Mouse (Mus musculus) kidney, postnatal 0 days (tissue): ENCODE measurements at regions not wholly inside any gene's neighbourhood (a gene's known extent, or its start where the extent isn't known, plus 50 kb on each side); places are given as distances from the start of the nearest gene placed in this dataset.
"Not testable (repeated sequence)": the region's sequence is repeated elsewhere in the genome, so short reads cannot be mapped to it uniquely, and the experiment has no call there.

Experiments used
- ATAC-seq: fragments of 200-750 bp; cut with Nextera tagmentation; replicated peaks from 2 replicates; pipeline ENCODE4 v1.8.0; 2017; ENCODE audit warnings: low read depth, moderate number of reproducible peaks, moderate TSS enrichment, moderate library complexity; ENCODE audit not compliant: low FRiP score
- DNase-seq: peaks from one replicate; pipeline ENCODE4 v3.0.0-alpha.2; 2016; ENCODE audit warnings: low spot score
- H3K27ac ChIP-seq: fragments of 300-500 bp; sonication (generic); 2 replicates; pipeline ENCODE4 v1.5.1; 2014; ENCODE audit warnings: mild to moderate bottlenecking
- H3K27me3 ChIP-seq: fragments of 300-500 bp; sonication (generic); 2 replicates; pipeline ENCODE4 v1.6.1; 2014; ENCODE audit warnings: low read length, mixed read lengths; ENCODE audit not compliant: insufficient read depth
- H3K36me3 ChIP-seq: fragments of 300-500 bp; sonication (generic); 2 replicates; pipeline ENCODE4 v1.6.1; 2014; ENCODE audit warnings: low read length, mixed read lengths; ENCODE audit not compliant: insufficient read depth
- H3K4me1 ChIP-seq: fragments of 300-500 bp; sonication (generic); replicated peaks from 2 replicates; pipeline ENCODE4 v1.6.1; 2014; ENCODE audit warnings: antibody characterized with exemption, low read length, mixed read lengths; ENCODE audit not compliant: insufficient read depth
- H3K4me2 ChIP-seq: fragments of 300-500 bp; sonication (generic); 2 replicates; pipeline ENCODE4 v1.6.1; 2014; ENCODE audit warnings: mild to moderate bottlenecking, low read length, moderate library complexity, mixed read lengths
- H3K4me3 ChIP-seq: fragments of 300-500 bp; sonication (generic); replicated peaks from 2 replicates; pipeline ENCODE4 v1.5.1; 2014; ENCODE audit warnings: low read depth, low read length
- H3K9ac ChIP-seq: fragments of 300-500 bp; sonication (generic); 2 replicates; pipeline ENCODE4 v1.6.1; 2014; ENCODE audit warnings: low read depth, low read length
- H3K9me3 ChIP-seq: fragments of 300-500 bp; sonication (generic); replicated peaks from 2 replicates; pipeline ENCODE4 v1.6.1; 2016; ENCODE audit warnings: low read length, inconsistent platforms, mixed read lengths
- CTCF ChIP-seq: IDR thresholded peaks from 2 replicates; pipeline ENCODE4 v1.5.1; 2016; ENCODE audit warnings: antibody characterized with exemption, low read depth, mild to moderate bottlenecking, moderate library complexity
- WGBS: fragments of 180-500 bp; shearing (Covaris S2); extraction: QIAGEN DNeasy Blood & Tissue Kit; methylation state at CpG from one replicate; pipeline ENCODE4 v1.1.7; 2014; 5-methylcytosine and 5-hydroxymethylcytosine counted together

GRCm38 (mm10) chr8:34669146-34669545 lies 557.6 kb upstream of the Gm10131 start:
- WGBS, result 84% methylated on average over 3 of the region's 3 CpGs
- Histone ChIP-seq H3K9ac (no peak overlapping the region), H3K4me1 (peaks cover 9% of the 10 kb centered on the region; the same call in 1 of the 2 replicates), H3K27ac (no peak overlapping the region), H3K4me2 (no peak overlapping the region), H3K36me3 (no peaks in the 10 kb centered on the region), H3K27me3 (no peaks in the 10 kb centered on the region), H3K9me3 (no peaks in the 10 kb centered on the region), H3K4me3 (no peak overlapping the region)
- no peak for TF ChIP-seq CTCF
- peak; percentile 29 for DNase-seq
- ATAC-seq, result no peak

GRCm38 (mm10) chr8:34664429-34664828 lies 552.9 kb upstream of the Gm10131 start:
- Histone ChIP-seq H3K4me2 (no peak overlapping the region), H3K27ac (no peak overlapping the region), H3K9me3 (no peaks in the 10 kb centered on the region), H3K36me3 (no peaks in the 10 kb centered on the region), H3K27me3 (no peaks in the 10 kb centered on the region), H3K9ac (no peak overlapping the region), H3K4me1 (no peaks in the 10 kb centered on the region), H3K4me3 (no peak overlapping the region)
- no peak for TF ChIP-seq CTCF
- DNase-seq, result no peak
- 74% methylated on average over 4 of the region's 4 CpGs for WGBS
- no peak for ATAC-seq

GRCm38 (mm10) chr8:34662532-34662931 lies 551.0 kb upstream of the Gm10131 start:
- H3K27me3 ChIP-seq, result no peaks in the 10 kb centered on the region
- no peaks in the 10 kb centered on the region for H3K4me1 ChIP-seq
- no peak for DNase-seq
- H3K27ac ChIP-seq, result no peak overlapping the region
- ATAC-seq, result no peak
- 92% methylated on average over 6 of the region's 6 CpGs for WGBS
- no peaks in the 10 kb centered on the region for H3K36me3 ChIP-seq
- no peak overlapping the region for H3K4me3 ChIP-seq
- no peaks in the 10 kb centered on the region for H3K9me3 ChIP-seq
- H3K4me2 ChIP-seq, result no peak overlapping the region
- no peak overlapping the region for H3K9ac ChIP-seq
- no peak for TF ChIP-seq CTCF

GRCm38 (mm10) chr8:34651750-34652149 lies 540.2 kb upstream of the Gm10131 start:
- Histone ChIP-seq H3K4me3 (no peak overlapping the region), H3K36me3 (no peaks in the 10 kb centered on the region), H3K4me2 (no peak overlapping the region), H3K9me3 (no peaks in the 10 kb centered on the region; the same call in 1 of the 2 replicates), H3K4me1 (no peaks in the 10 kb centered on the region), H3K9ac (no peak overlapping the region), H3K27ac (no peak overlapping the region), H3K27me3 (no peaks in the 10 kb centered on the region)
- no peak for TF ChIP-seq CTCF
- ATAC-seq (no peak), DNase-seq (no peak)
- 92% methylated on average over 8 of the region's 8 CpGs for WGBS

DNA sequence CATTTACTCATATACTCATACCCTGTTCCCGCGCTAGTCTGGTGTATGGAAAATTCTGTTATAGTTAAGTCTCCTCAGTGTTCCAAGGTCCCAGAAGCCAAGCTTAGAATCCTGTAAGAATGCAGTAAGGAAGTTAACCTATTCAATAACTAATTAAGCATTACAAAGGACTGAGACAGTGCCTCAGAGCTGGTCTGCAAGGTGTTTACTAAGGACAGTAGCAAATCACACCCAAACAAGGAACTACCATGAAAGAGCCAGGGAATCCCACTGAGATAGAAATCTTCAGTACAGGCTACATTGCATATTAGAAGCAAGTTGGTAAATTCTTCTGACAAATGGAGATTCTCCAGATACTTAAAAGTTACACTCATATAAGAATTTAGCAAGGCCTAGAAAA lies 516.7 kb upstream of the Gm10131 start:
- not testable (repeated sequence) for H3K4me1 ChIP-seq, H3K4me3 ChIP-seq, H3K4me2 ChIP-seq, ATAC-seq, H3K27ac ChIP-seq, DNase-seq, H3K27me3 ChIP-seq, H3K9me3 ChIP-seq, H3K9ac ChIP-seq, H3K36me3 ChIP-seq
- 96% methylated on average over 2 of the region's 2 CpGs for WGBS

- H3K27me3 ChIP-seq, result no peaks in the 10 kb centered on the region
- no peaks in the 10 kb centered on the region for H3K36me3 ChIP-seq
- ATAC-seq (no peak), DNase-seq (no peak)
- no peak for TF ChIP-seq CTCF
- 69% methylated on average over 10 of the region's 10 CpGs for WGBS
- no peak overlapping the region for H3K4me3 ChIP-seq
- 0 out of 2 replicates have a peak, but pooled peaks cover 3% of the 10 kb centered on the region for H3K4me1 ChIP-seq
- H3K9me3 ChIP-seq, result no peaks in the 10 kb centered on the region
- no peak overlapping the region for H3K27ac ChIP-seq
- H3K4me2 ChIP-seq, result no peak overlapping the region
- no peak overlapping the region for H3K9ac ChIP-seq
Observed at GRCm38 (mm10) chr8:34625670-34626069, 514.1 kb upstream of the Gm10131 start.

- H3K9ac ChIP-seq, result no peak overlapping the region
- no peak overlapping the region for H3K27ac ChIP-seq
- no peak overlapping the region for H3K4me2 ChIP-seq
- no peak for TF ChIP-seq CTCF
- ATAC-seq (no peak), DNase-seq (no peak)
- H3K36me3 ChIP-seq, result no peaks in the 10 kb centered on the region
- 76% methylated on average over 7 of the region's 7 CpGs for WGBS
- 0 out of 2 replicates have a peak, but pooled peaks cover 3% of the 10 kb centered on the region for H3K4me1 ChIP-seq
- H3K9me3 ChIP-seq, result no peaks in the 10 kb centered on the region
- H3K4me3 ChIP-seq, result no peak overlapping the region
- no peaks in the 10 kb centered on the region for H3K27me3 ChIP-seq
Observed at GRCm38 (mm10) chr8:34623783-34624182, 512.2 kb upstream of the Gm10131 start.
